Mouse (Mus musculus): Measurements from ENCODE around the gene Tmem265. TPM values are rescaled to one million over a fixed set of nuclear protein-coding genes. Genes with fewer than 3 reads are reported as not detected.

Gene Tmem265
- polyA plus RNA-seq (2015; fragmentation: Nextera tagmentation; extraction: Ambion mirVana): 5.4 and 6.1 TPM in 2 replicates

DNA sequence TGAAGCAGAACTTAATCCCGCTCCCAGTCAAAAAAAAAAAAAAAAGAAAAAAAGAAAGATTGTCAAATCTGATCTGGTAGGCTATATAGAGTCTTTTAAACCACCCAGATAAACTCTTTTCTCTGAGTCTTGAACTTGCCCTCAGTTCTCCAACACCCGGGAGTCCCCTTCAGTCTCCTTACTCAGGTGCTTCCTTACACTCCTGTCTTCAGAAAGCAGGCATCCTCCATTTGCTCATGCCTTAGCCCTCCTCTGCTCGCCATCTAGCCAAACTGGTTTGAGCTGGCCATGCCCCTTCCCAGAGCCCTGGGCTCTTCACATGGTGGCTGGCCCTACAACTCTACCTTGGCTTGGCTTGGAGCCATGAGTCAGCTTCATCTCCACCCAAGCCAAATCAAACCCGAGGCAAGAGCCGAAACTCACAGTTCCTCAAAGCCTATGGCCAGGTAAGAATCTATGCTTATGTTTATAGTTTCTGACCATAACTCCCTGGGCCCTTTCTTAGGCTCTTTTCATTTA, at the start of gene Tmem265:
Tmem265 (plus strand) TSS at position 51 of the 519 bp plus-strand sequence.
- ATAC-seq: peak; percentile 59
- Histone ChIP-seq H3K9me3 (ENCODE audit: low read length) (no peaks in the 10 kb centered on the region), H3K4me1 (ENCODE audit: insufficient read depth, low read depth, low read length) (no peaks in the 10 kb centered on the region), H3K4me3 (ENCODE audit: low read depth, low read length) (no peak within 1 kb of the TSS), H3K36me3 (ENCODE audit: insufficient read depth, low read length) (peaks cover 37% of the 10 kb centered on the region), H3K27ac (ENCODE audit: low read length) (no peak within 1 kb of the TSS), H3K4me2 (replicated peaks; ENCODE audit: low read depth, low read length) (no peak within 1 kb of the TSS), H3K27me3 (replicated peaks; ENCODE audit: insufficient read depth, low read length) (no peaks in the 10 kb centered on the region), H3K9ac (replicated peaks; ENCODE audit: low read depth) (no peak within 1 kb of the TSS)
- no peak for TF ChIP-seq EP300 (IDR thresholded peaks at IDR 0.05)
- no peak for TF ChIP-seq CTCF (IDR thresholded peaks at IDR 0.05)
- WGBS: 66% methylated on average over 5 of the region's 5 CpGs
- DNase-seq (ENCODE audit: low spot score): peak; percentile 31

DNA sequence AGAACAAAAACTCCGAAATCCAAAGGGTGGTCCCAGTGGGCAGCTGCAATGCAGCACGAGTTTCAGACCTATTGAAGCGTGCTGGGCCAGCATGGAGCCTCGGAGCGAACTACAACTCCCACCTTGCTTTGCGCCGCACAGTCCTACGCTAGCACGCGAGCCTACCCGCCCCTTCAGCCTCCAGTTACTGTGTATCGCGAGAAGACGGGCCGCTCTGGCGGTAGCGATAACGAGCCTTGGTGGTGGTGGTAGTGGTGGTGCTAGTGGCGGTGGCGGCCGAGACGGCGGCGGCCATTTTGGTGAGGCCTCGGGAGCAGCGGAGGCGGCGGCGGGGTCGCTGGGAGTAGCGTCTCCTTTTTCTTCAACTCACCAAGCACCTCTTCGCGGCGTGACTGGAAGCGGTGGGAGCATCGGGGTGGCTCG, 49.4 kb upstream of the Tmem265 start, which contains the start of gene Srcap:
Srcap (plus strand) TSS at position 176 of the 423 bp plus-strand sequence.
- H3K27me3 ChIP-seq (replicated peaks; ENCODE audit: insufficient read depth, low read length): no peaks in the 10 kb centered on the region
- DNase-seq (ENCODE audit: low spot score): peak; percentile 99
- 0% methylated on average over 33 of the region's 37 CpGs for WGBS

GRCm38 (mm10) chr7:127512231-127513015, 48.8 kb upstream of the Tmem265 start:
- peaks cover 5% of the 10 kb centered on the region; the same call in 1 of the 2 replicates for H3K4me1 ChIP-seq (ENCODE audit: insufficient read depth, low read depth, low read length)

More for the DNA sequence above, 49.4 kb upstream of the Tmem265 start, which contains the start of gene Srcap:
- Histone ChIP-seq H3K36me3 (ENCODE audit: insufficient read depth, low read length) (peaks cover 6% of the 10 kb centered on the region; the same call in 1 of the 2 replicates), H3K4me1 (ENCODE audit: insufficient read depth, low read depth, low read length) (peaks cover 5% of the 10 kb centered on the region; the same call in 1 of the 2 replicates), H3K9ac (replicated peaks; ENCODE audit: low read depth) (peak within 1 kb of the TSS; percentile 93), H3K27ac (ENCODE audit: low read length) (peak within 1 kb of the TSS; percentile 99), H3K4me2 (replicated peaks; ENCODE audit: low read depth, low read length) (peak within 1 kb of the TSS; percentile 69), H3K9me3 (ENCODE audit: low read length) (no peaks in the 10 kb centered on the region), H3K4me3 (ENCODE audit: low read depth, low read length) (peak within 1 kb of the TSS; percentile 87)
- TF ChIP-seq CTCF (IDR thresholded peaks at IDR 0.05) (no peak), EP300 (IDR thresholded peaks at IDR 0.05) (peak; percentile 83)
- ATAC-seq: peak; percentile 97

DNA sequence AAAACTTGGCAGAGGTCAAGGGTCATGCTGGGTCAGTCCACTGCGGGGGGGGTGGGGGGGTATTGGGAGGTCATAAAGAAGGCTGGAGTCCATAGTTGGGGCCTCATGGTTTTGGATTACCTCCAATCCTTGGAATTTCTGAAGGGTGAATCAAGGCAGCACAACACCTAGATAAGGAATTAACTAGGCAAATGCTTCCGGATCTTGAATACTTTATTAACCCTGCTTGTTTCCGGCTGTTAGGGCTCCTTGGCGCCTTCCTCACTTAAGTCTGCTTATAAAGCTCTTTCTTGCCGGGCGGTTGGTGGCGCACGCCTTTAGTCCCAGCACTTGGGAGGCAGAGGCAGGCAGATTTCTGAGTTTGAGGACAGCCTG, 48.2 kb upstream of the Tmem265 start:
- H3K27me3 ChIP-seq (replicated peaks; ENCODE audit: insufficient read depth, low read length): no peaks in the 10 kb centered on the region
- WGBS: 11% methylated on average over 8 of the region's 8 CpGs
- H3K36me3 ChIP-seq (ENCODE audit: insufficient read depth, low read length): peaks cover 15% of the 10 kb centered on the region; the same call in 1 of the 2 replicates
- no peak; the same call in 1 of the 2 replicates for TF ChIP-seq CTCF (IDR thresholded peaks at IDR 0.05)
- no peak for TF ChIP-seq EP300 (IDR thresholded peaks at IDR 0.05)
- H3K4me1 ChIP-seq (ENCODE audit: insufficient read depth, low read depth, low read length): peaks cover 5% of the 10 kb centered on the region; the same call in 1 of the 2 replicates
- H3K9me3 ChIP-seq (ENCODE audit: low read length): no peaks in the 10 kb centered on the region
- DNase-seq (ENCODE audit: low spot score) (peak; percentile 85), ATAC-seq (no peak)
- peak overlapping the region; percentile 99 for H3K27ac ChIP-seq (ENCODE audit: low read length)
- H3K4me3 ChIP-seq (ENCODE audit: low read depth, low read length): peak overlapping the region; percentile 87
- no peak overlapping the region for H3K9ac ChIP-seq (replicated peaks; ENCODE audit: low read depth)
- peak overlapping the region; percentile 69 for H3K4me2 ChIP-seq (replicated peaks; ENCODE audit: low read depth, low read length)

More at GRCm38 (mm10) chr7:127512231-127513015, 48.8 kb upstream of the Tmem265 start:
- Histone ChIP-seq H3K36me3 (ENCODE audit: insufficient read depth, low read length) (peaks cover 12% of the 10 kb centered on the region; the same call in 1 of the 2 replicates), H3K4me3 (ENCODE audit: low read depth, low read length) (peak overlapping the region; percentile 87), H3K27ac (ENCODE audit: low read length) (peak overlapping the region; percentile 99), H3K9ac (replicated peaks; ENCODE audit: low read depth) (peak overlapping the region; percentile 93), H3K4me2 (replicated peaks; ENCODE audit: low read depth, low read length) (peak overlapping the region; percentile 69), H3K27me3 (replicated peaks; ENCODE audit: insufficient read depth, low read length) (no peaks in the 10 kb centered on the region), H3K9me3 (ENCODE audit: low read length) (no peaks in the 10 kb centered on the region)
- peak; percentile 97 for DNase-seq (ENCODE audit: low spot score)
- ATAC-seq: peak; percentile 87
- TF ChIP-seq CTCF (IDR thresholded peaks at IDR 0.05) (no peak), EP300 (IDR thresholded peaks at IDR 0.05) (peak; percentile 10; the same call in 1 of the 2 replicates)
- under 1% methylated on average over 42 of the region's 93 CpGs for WGBS

- no peak overlapping the region for H3K4me3 ChIP-seq (ENCODE audit: low read depth, low read length)
- peaks cover 15% of the 10 kb centered on the region; the same call in 1 of the 2 replicates for H3K36me3 ChIP-seq (ENCODE audit: insufficient read depth, low read length)
- peak overlapping the region; percentile 69; the same call in 1 of the 2 replicates for H3K4me2 ChIP-seq (replicated peaks; ENCODE audit: low read depth, low read length)
- WGBS: 69% methylated on average over 3 of the region's 3 CpGs
- peaks cover 5% of the 10 kb centered on the region; the same call in 1 of the 2 replicates for H3K4me1 ChIP-seq (ENCODE audit: insufficient read depth, low read depth, low read length)
- H3K27me3 ChIP-seq (replicated peaks; ENCODE audit: insufficient read depth, low read length): no peaks in the 10 kb centered on the region
- H3K9me3 ChIP-seq (ENCODE audit: low read length): no peaks in the 10 kb centered on the region
- no peak for TF ChIP-seq EP300 (IDR thresholded peaks at IDR 0.05)
- no peak for TF ChIP-seq CTCF (IDR thresholded peaks at IDR 0.05)
- DNase-seq (ENCODE audit: low spot score) (no peak), ATAC-seq (no peak)
- peak overlapping the region; percentile 99; the same call in 1 of the 2 replicates for H3K27ac ChIP-seq (ENCODE audit: low read length)
- no peak overlapping the region for H3K9ac ChIP-seq (replicated peaks; ENCODE audit: low read depth)
These were observed 47.4 kb upstream of the Tmem265 start for GRCm38 (mm10) chr7:127513781-127514180.

GRCm38 (mm10) chr7:127515846-127516245, 45.3 kb upstream of the Tmem265 start:
- WGBS: 90% methylated on average over 7 of the region's 7 CpGs
- no peak for TF ChIP-seq EP300 (IDR thresholded peaks at IDR 0.05)
- no peak for TF ChIP-seq CTCF (IDR thresholded peaks at IDR 0.05)
- Histone ChIP-seq H3K4me3 (ENCODE audit: low read depth, low read length) (no peak overlapping the region), H3K4me1 (ENCODE audit: insufficient read depth, low read depth, low read length) (peaks cover 5% of the 10 kb centered on the region; the same call in 1 of the 2 replicates), H3K36me3 (ENCODE audit: insufficient read depth, low read length) (peaks cover 16% of the 10 kb centered on the region), H3K4me2 (replicated peaks; ENCODE audit: low read depth, low read length) (no peak overlapping the region), H3K27me3 (replicated peaks; ENCODE audit: insufficient read depth, low read length) (no peaks in the 10 kb centered on the region), H3K9ac (replicated peaks; ENCODE audit: low read depth) (no peak overlapping the region), H3K27ac (ENCODE audit: low read length) (no peak overlapping the region), H3K9me3 (ENCODE audit: low read length) (no peaks in the 10 kb centered on the region)
- ATAC-seq (no peak), DNase-seq (ENCODE audit: low spot score) (no peak)
